Mouse (Mus musculus) frontal cortex, postnatal 36 days (tissue): ENCODE measurements around the gene Cpd.

Experiments
- DNase-seq, 2 experiments: peaks; one replicate each; pipeline ENCODE4 v3.0.0; 2022; ENCODE audit warnings: low spot score in 2 of 2

Cpd gene

GRCm38 (mm10) chr11:76846878-76847222, at the start of gene Cpd:
TSS of gene Cpd (minus strand) at chr11:76847018.
- DNase-seq = peak; percentile 94 to 96

GRCm38 (mm10) chr11:76896360-76896759, 49.5 kb upstream of the Cpd start:
- DNase-seq = no peak

GRCm38 (mm10) chr11:76894240-76894639, 47.4 kb upstream of the Cpd start:
- DNase-seq = peak in 1 of 2 experiments; percentile 43

- no peak for DNase-seq
These were observed 46.8 kb upstream of the Cpd start for GRCm38 (mm10) chr11:76893570-76893969.

GRCm38 (mm10) chr11:76892972-76893371, 46.2 kb upstream of the Cpd start:
- DNase-seq = no peak

GRCm38 (mm10) chr11:76891738-76892349, 45.0 kb upstream of the Cpd start:
- DNase-seq = no peak

GRCm38 (mm10) chr11:76891171-76891570, 44.4 kb upstream of the Cpd start:
- DNase-seq = no peak

GRCm38 (mm10) chr11:76889339-76890164, 42.7 kb upstream of the Cpd start:
- DNase-seq = no peak

GRCm38 (mm10) chr11:76884451-76884850, 37.6 kb upstream of the Cpd start:
- DNase-seq = no peak

GRCm38 (mm10) chr11:76879816-76880215, 33.0 kb upstream of the Cpd start:
- DNase-seq = no peak

GRCm38 (mm10) chr11:76874766-76875165, 27.9 kb upstream of the Cpd start:
- no peak for DNase-seq

GRCm38 (mm10) chr11:76873865-76874264, 27.0 kb upstream of the Cpd start:
- no peak for DNase-seq

- DNase-seq = no peak
These were observed 25.9 kb upstream of the Cpd start for GRCm38 (mm10) chr11:76872556-76873234.

GRCm38 (mm10) chr11:76861185-76861584, 14.4 kb upstream of the Cpd start:
- DNase-seq = no peak

GRCm38 (mm10) chr11:76859261-76859660, 12.4 kb upstream of the Cpd start:
- no peak for DNase-seq

- DNase-seq = no peak
These were observed 12.0 kb upstream of the Cpd start for GRCm38 (mm10) chr11:76858781-76859180.

- DNase-seq = peak in 1 of 2 experiments; percentile 23
These were observed 10.3 kb upstream of the Cpd start for GRCm38 (mm10) chr11:76857111-76857510.

GRCm38 (mm10) chr11:76856601-76857000, 9.8 kb upstream of the Cpd start:
- DNase-seq = no peak

GRCm38 (mm10) chr11:76854475-76855341, 7.9 kb upstream of the Cpd start:
- DNase-seq = no peak

GRCm38 (mm10) chr11:76851512-76851911, 4.7 kb upstream of the Cpd start:
- DNase-seq = no peak

- DNase-seq = no peak
These were observed 2.8 kb upstream of the Cpd start for GRCm38 (mm10) chr11:76849596-76849995.

GRCm38 (mm10) chr11:76848081-76848480, 1.3 kb upstream of the Cpd start:
- DNase-seq = no peak
